Mouse (Mus musculus): ENCODE measurements at regions not wholly inside any gene's neighbourhood (a gene's known extent, or its start where the extent isn't known, plus 50 kb on each side); places are given as distances from the start of the nearest gene placed in this dataset.
"Not testable (repeated sequence)": the region's sequence is repeated elsewhere in the genome, so short reads cannot be mapped to it uniquely, and the experiment has no call there.

DNA sequence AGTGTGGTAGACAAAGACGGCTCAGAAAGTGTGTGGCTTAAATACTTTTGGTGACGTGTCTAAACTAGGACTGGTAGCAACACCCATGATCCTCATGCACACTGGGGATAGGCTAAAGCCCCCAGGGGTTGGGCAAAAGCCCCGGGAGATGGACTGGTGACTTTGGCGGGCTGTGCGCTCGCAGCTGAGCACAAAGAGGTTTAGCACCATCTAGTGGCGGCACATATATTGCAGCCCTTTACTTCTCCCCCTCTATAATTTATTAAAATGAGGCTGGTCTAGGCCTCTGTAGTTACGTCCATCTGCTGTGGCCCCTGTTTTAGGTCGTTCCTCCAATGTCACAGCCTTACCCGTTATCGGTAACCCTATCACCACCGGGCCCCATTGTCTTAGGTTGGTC is 205.3 kb upstream of the Dock11 start:
- DNase-seq (ENCODE audit: low spot score): peak; percentile 0

More for the DNA sequence above, 205.3 kb upstream of the Dock11 start:
- H3K9ac ChIP-seq (ENCODE audit: low read depth, low read length); H3K9me3 ChIP-seq (replicated peaks; ENCODE audit: low read length); H3K4me1 ChIP-seq (replicated peaks; ENCODE audit: insufficient read depth, low read length); H3K27me3 ChIP-seq (ENCODE audit: insufficient read depth, low read length); H3K4me3 ChIP-seq (replicated peaks; ENCODE audit: low read depth, low read length); H3K4me2 ChIP-seq (ENCODE audit: low read length); ATAC-seq (replicated peaks; ENCODE audit: low FRiP score, low read depth); H3K27ac ChIP-seq; H3K36me3 ChIP-seq (ENCODE audit: insufficient read depth, low read length): not testable (repeated sequence)
- TF ChIP-seq CTCF (IDR thresholded peaks at IDR 0.05; ENCODE audit: low read depth): peak; percentile 39; the same call in 1 of the 2 replicates
- 58% methylated on average over 12 of the region's 12 CpGs for whole genome bisulfite sequencing

All from kidney, postnatal 0 days (tissue).